Mouse (Mus musculus) midbrain, embryonic 13.5 days (tissue): Measurements from ENCODE around the gene Hspa12b. TPM values are rescaled to one million over a fixed set of nuclear protein-coding genes. Genes with fewer than 3 reads are reported as not detected.

Source experiments
- ATAC-seq: fragments of 200-750 bp; cut with Nextera tagmentation; 2 replicates; pipeline ENCODE4 v1.8.0; 2017; ENCODE audit warnings: mild to moderate bottlenecking, moderate TSS enrichment, moderate library complexity
- H3K27ac ChIP-seq: fragments of 300-500 bp; sonication (generic); 2 replicates; pipeline ENCODE4 v1.5.1; 2015; ENCODE audit warnings: inconsistent platforms, mild to moderate bottlenecking, moderate library complexity
- H3K27me3 ChIP-seq: fragments of 300-500 bp; sonication (generic); 2 replicates; pipeline ENCODE4 v1.6.1; 2015; ENCODE audit warnings: mild to moderate bottlenecking, inconsistent platforms
- H3K36me3 ChIP-seq: fragments of 300-500 bp; sonication (generic); 2 replicates; pipeline ENCODE4 v1.6.1; 2015; ENCODE audit warnings: mild to moderate bottlenecking, inconsistent platforms
- H3K4me1 ChIP-seq: fragments of 300-500 bp; sonication (generic); replicated peaks from 2 replicates; pipeline ENCODE4 v1.6.1; 2015; ENCODE audit warnings: inconsistent platforms
- H3K4me2 ChIP-seq: fragments of 300-500 bp; sonication (generic); replicated peaks from 2 replicates; pipeline ENCODE4 v1.6.1; 2015; ENCODE audit warnings: moderate library complexity, mild to moderate bottlenecking, inconsistent platforms
- H3K4me3 ChIP-seq: fragments of 300-500 bp; sonication (generic); replicated peaks from 2 replicates; pipeline ENCODE4 v1.5.1; 2015; ENCODE audit warnings: mild to moderate bottlenecking, inconsistent platforms
- H3K9ac ChIP-seq: fragments of 300-500 bp; sonication (generic); replicated peaks from 2 replicates; pipeline ENCODE4 v1.6.1; 2015; ENCODE audit warnings: mild to moderate bottlenecking, inconsistent platforms
- H3K9me3 ChIP-seq: fragments of 300-500 bp; sonication (generic); 2 replicates; pipeline ENCODE4 v1.6.1; 2016; ENCODE audit warnings: mild to moderate bottlenecking, inconsistent platforms
- WGBS: fragments of 180-500 bp; shearing (Covaris S2); methylation state at CpG from one replicate; pipeline ENCODE4 v1.1.7; 2015; 5-methylcytosine and 5-hydroxymethylcytosine counted together
- polyA plus RNA-seq: library from polyadenylated mRNA; unstranded; fragments of >200 nt; fragmentation: Nextera tagmentation; extraction: Ambion mirVana; gene quantifications from 2 replicates; pipeline ENCODE4 v1.2.1, GENCODE M21; 2015

Hspa12b gene
- polyA plus RNA-seq, 1 experiment from 2014 or later = 4.0 TPM

DNA sequence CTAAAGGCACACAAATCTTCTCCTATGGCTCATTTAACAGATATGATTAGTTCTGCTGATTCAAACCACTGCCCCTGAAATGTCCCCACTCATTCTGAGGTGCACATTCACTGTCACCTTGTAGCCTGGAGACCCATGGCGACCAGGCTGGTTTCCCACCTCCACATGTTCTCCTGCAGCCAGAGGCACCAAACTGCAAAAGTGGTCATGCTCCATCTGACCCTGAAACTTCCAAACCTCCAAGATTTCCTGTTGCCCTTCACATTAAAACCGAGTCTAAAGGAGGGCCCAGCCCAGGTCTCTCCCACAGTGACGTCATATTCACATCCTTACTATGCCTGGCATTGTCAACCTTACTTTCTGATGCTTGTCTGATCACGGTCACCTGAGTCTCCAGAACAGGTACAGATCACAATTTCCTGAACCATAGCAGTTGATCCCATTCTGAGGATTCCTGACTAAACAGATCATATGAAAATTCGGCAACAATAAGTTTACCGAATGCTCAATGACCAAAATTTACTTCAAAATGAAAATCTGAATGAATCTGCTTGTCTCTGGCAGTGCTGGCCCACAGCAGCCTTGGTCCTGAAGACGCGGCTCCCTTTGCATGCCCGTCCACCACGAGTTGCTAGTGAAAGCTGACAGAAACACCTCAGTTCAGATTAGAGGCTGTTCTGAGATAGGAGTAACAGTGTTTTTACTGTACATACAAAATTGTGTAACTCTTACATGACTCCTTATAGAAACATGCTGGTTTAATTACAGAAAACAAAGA lies 5.2 kb downstream of the Hspa12b start:
- Histone ChIP-seq H3K27me3 (no peaks in the 10 kb centered on the region), H3K27ac (no peak overlapping the region), H3K4me2 (no peak overlapping the region), H3K4me3 (no peak overlapping the region), H3K4me1 (peaks cover 5% of the 10 kb centered on the region), H3K9me3 (no peaks in the 10 kb centered on the region), H3K36me3 (no peaks in the 10 kb centered on the region), H3K9ac (no peak overlapping the region)
- WGBS = 85% methylated on average over 10 of the region's 10 CpGs
- ATAC-seq = no peak

DNA sequence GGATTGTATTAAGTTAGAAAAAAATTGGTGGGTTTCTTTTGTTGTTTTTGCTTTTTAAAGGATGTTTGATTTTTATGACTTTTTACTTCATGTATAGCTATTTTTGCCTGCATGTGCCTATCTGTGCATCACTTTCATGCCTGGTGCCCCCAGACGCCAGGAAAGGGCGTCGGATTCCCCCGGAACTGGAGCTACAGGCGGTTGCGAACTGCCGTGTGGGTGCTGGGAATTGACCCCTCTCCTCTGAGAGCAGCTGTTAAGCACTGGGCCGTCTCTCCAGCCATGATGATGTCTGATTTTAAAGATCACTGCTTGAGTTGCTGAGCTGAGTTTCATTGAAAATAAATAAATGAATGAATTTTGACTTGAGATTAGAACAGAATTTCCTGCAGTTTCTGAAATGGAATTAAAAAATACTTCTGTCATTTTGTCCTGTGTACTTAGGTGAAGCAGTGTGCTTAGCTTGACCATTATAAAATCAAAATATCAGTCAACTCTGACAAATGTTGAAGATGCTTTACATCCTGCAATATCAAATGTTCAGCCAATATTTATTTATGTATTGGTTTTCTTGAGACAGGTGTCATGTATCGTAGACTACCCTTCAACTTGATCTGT lies 6.0 kb downstream of the Hspa12b start, which contains the start of gene Gm11037:
Gene Gm11037 (plus strand): TSS at position 568 of the 618 bp plus-strand sequence.
- Histone ChIP-seq H3K27ac (no peak within 1 kb of the TSS), H3K4me3 (no peak within 1 kb of the TSS), H3K4me2 (no peak within 1 kb of the TSS), H3K9ac (0 out of 2 replicates have a peak within 1 kb of the TSS, but pooled peaks have one; percentile 6), H3K9me3 (no peaks in the 10 kb centered on the region), H3K4me1 (no peaks in the 10 kb centered on the region), H3K36me3 (no peaks in the 10 kb centered on the region), H3K27me3 (no peaks in the 10 kb centered on the region)
- 91% methylated on average over 9 of the region's 9 CpGs for WGBS
- no peak for ATAC-seq

DNA sequence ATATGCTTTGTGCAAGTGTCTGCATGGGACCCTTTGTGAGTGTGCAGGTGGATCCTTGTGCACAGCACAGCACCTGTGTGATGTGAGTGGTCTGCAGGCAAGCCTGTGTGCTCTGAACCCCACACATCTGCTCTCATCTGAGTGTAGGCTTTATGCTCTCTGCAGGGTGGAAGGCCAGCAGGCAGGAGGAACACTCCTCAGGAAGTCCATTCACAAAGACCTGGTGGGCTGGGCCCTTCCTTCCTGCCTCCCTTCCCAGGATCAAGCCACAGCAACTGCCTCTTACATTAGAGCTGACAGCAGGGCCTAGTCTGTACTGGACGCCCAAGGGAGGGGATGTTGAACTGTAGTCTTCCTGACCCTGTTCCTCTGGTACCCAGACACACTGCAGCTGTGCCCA lies 7.3 kb downstream of the Hspa12b start:
- H3K36me3 ChIP-seq = no peaks in the 10 kb centered on the region
- no peak overlapping the region for H3K27ac ChIP-seq
- no peaks in the 10 kb centered on the region for H3K27me3 ChIP-seq
- H3K4me1 ChIP-seq = no peaks in the 10 kb centered on the region
- no peak overlapping the region for H3K4me3 ChIP-seq
- H3K4me2 ChIP-seq = no peak overlapping the region
- WGBS = 72% methylated on average over 1 of the region's 1 CpGs
- no peaks in the 10 kb centered on the region for H3K9me3 ChIP-seq
- ATAC-seq = no peak
- H3K9ac ChIP-seq = 0 out of 2 replicates have a peak overlapping the region, but pooled peaks have one; percentile 6

DNA sequence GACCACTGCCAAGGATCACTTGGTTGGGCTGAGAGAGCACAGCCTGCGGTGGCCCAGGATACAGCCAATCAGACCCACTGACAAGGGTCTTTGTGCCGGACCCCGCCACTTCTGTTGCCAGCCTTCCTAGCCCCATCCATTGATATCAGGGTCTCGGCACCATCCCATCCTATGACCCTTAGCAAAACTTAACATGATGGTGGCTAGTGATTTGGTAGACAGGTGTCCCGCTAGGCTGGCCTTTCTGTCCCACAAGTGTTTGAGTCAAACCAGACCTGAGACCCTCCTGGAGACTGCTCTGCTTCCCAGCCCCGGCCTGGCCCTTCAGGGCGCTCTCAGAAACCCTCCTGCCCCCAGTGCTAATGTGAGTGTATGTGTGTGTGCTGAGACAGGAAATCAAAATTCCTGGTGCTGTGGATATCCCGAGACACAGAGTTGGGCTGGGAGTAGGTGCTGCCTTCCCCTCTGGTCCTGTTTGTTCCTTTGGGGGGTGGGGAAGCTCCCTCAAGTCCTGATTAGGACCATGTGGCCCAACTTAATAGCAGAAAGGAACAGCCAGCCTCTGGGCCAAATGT lies 7.8 kb downstream of the Hspa12b start:
- H3K9ac ChIP-seq = no peak overlapping the region
- H3K4me1 ChIP-seq = no peaks in the 10 kb centered on the region
- no peaks in the 10 kb centered on the region for H3K27me3 ChIP-seq
- H3K4me2 ChIP-seq = no peak overlapping the region
- no peak overlapping the region for H3K27ac ChIP-seq
- no peaks in the 10 kb centered on the region for H3K9me3 ChIP-seq
- WGBS = 83% methylated on average over 8 of the region's 8 CpGs
- H3K36me3 ChIP-seq = no peaks in the 10 kb centered on the region
- H3K4me3 ChIP-seq = no peak overlapping the region
- no peak for ATAC-seq

DNA sequence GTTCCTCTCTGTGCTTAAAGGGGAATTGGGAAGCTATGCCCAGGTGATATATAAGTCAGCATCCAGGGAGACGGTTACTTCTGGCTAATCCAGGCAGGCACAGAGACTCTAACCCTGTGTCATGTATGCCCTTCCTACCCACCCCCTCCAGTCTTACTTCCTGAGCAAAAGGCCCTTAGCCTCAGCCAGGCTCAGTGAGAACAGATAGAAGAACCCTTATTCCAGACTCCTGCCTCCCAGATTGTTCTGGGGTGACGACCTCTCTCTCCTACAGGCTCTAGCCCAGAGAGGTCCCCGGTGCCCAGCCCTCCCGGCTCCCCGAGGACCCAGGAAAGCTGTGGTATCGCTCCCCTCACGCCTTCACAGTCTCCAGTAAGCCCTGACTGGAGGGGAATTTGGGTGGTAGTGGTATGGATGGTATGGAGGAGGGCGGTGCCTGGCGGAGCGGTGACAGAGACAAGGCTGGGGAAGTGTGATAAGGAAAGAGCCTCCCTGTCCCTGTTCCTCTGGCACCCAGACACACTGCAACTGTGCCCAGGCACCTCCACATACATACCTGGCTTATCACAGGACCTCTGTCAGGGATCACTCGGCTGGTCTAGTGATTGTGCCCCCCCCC lies 8.6 kb downstream of the Hspa12b start:
- Histone ChIP-seq H3K27me3 (no peaks in the 10 kb centered on the region), H3K9ac (no peak overlapping the region), H3K4me2 (no peak overlapping the region), H3K4me1 (no peaks in the 10 kb centered on the region), H3K36me3 (no peaks in the 10 kb centered on the region), H3K27ac (no peak overlapping the region), H3K9me3 (no peaks in the 10 kb centered on the region), H3K4me3 (no peak overlapping the region)
- 80% methylated on average over 11 of the region's 11 CpGs for WGBS
- no peak for ATAC-seq

DNA sequence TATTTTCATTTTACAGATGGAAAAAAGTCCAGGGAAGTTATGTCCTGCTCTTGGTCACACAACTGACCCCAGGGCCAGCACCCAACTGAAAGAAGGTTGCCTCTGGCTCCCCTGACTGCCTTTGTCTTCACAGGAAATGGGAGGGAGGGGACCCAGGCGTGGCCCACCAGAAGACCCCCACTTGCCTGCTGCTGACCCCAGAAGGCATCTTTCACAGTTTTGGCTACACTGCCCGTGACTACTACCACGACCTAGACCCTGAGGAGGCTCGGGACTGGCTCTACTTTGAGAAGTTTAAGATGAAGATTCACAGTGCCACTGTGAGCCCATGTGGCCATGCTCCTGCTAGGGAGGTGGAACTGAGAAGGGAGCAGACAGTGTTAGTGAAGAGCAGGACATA lies 11.2 kb downstream of the Hspa12b start:
- H3K4me3 ChIP-seq = no peak overlapping the region
- no peaks in the 10 kb centered on the region for H3K27me3 ChIP-seq
- no peaks in the 10 kb centered on the region for H3K9me3 ChIP-seq
- peaks cover 5% of the 10 kb centered on the region for H3K4me1 ChIP-seq
- no peak overlapping the region for H3K4me2 ChIP-seq
- no peak overlapping the region for H3K9ac ChIP-seq
- H3K36me3 ChIP-seq = peaks cover 2% of the 10 kb centered on the region
- WGBS = 79% methylated on average over 4 of the region's 4 CpGs
- ATAC-seq = no peak
- H3K27ac ChIP-seq = no peak overlapping the region

DNA sequence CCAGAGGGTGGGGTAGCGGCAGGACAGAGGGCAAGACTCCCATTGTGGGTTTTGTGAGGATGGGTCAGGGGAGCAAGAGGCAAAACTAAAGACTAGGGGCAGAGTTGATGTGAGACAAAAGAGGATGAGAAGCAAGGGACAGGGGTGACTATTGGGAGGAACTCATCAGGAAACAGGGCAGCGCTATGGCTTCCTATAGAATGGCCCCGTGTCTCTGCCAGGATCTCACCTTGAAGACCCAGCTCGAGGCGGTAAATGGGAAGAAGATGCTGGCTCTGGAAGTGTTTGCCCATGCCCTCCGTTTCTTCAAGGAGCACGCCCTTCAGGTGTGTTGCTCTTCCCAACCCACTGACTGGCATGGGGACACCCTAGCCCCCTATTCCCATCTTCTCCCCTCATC lies 11.7 kb downstream of the Hspa12b start:
- no peak overlapping the region for H3K9ac ChIP-seq
- 86% methylated on average over 7 of the region's 7 CpGs for WGBS
- peaks cover 5% of the 10 kb centered on the region for H3K4me1 ChIP-seq
- no peak overlapping the region for H3K27ac ChIP-seq
- no peak overlapping the region for H3K4me2 ChIP-seq
- no peak for ATAC-seq
- H3K27me3 ChIP-seq = no peaks in the 10 kb centered on the region
- H3K9me3 ChIP-seq = no peaks in the 10 kb centered on the region
- no peak overlapping the region for H3K4me3 ChIP-seq
- peaks cover 7% of the 10 kb centered on the region for H3K36me3 ChIP-seq

DNA sequence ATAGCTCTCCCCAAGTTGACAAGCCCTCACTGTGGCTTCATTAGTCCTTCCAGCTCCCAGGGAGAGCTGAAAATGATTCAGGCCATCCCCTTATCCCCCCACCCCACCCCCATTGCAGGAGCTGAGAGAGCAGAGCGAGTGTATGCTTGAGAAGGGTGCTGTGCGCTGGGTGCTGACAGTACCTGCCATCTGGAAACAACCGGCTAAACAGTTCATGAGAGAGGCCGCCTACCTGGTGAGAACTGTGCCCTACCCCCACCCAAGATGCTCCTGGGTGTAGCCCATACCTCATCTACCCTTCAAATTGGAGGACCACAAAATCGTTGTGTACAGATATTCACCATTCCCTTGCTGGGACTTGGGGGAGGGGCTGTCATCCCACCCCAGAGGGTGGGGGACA lies 12.2 kb downstream of the Hspa12b start:
- WGBS = 93% methylated on average over 5 of the region's 5 CpGs
- no peak overlapping the region for H3K27ac ChIP-seq
- H3K36me3 ChIP-seq = peaks cover 9% of the 10 kb centered on the region
- no peaks in the 10 kb centered on the region for H3K27me3 ChIP-seq
- H3K4me1 ChIP-seq = peaks cover 5% of the 10 kb centered on the region
- no peak overlapping the region for H3K4me2 ChIP-seq
- no peak for ATAC-seq
- no peak overlapping the region for H3K9ac ChIP-seq
- H3K4me3 ChIP-seq = no peak overlapping the region
- H3K9me3 ChIP-seq = no peaks in the 10 kb centered on the region

DNA sequence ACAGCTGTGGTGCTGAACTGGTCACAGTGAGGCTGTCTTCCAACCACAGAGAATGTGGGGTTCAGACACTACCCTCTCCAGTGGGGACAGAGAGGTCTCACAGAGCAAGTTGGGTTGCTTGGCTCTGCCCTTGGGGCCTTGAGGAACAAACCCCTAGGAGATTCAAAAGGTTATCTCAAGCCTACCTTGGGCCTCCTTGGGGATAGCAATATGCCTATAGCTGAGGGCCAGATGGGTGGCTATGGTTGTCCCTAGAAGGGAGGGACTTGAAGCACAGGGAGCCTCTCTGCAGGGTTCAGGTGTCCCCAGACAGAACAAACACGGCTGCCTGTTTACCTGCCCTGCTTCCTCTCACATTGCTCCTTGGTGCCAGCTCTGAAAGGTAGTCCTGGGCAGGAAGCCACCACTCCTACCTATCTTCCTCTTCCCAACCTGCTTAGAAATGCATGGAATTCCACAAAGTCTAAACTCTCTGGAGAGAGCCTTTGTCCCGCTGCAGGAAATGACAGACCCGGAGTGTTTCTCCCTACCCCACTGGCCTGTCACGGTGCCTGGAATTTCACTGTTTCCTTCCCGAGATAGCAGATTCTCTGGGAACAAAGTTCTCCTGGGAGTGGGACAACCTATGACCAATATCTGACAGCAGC lies 12.9 kb downstream of the Hspa12b start:
- peaks cover 5% of the 10 kb centered on the region for H3K4me1 ChIP-seq
- H3K27me3 ChIP-seq = no peaks in the 10 kb centered on the region
- no peak overlapping the region for H3K4me3 ChIP-seq
- no peak overlapping the region for H3K4me2 ChIP-seq
- H3K36me3 ChIP-seq = peaks cover 16% of the 10 kb centered on the region
- H3K27ac ChIP-seq = no peak overlapping the region
- no peaks in the 10 kb centered on the region for H3K9me3 ChIP-seq
- no peak overlapping the region for H3K9ac ChIP-seq
- no peak for ATAC-seq
- 70% methylated on average over 5 of the region's 5 CpGs for WGBS

DNA sequence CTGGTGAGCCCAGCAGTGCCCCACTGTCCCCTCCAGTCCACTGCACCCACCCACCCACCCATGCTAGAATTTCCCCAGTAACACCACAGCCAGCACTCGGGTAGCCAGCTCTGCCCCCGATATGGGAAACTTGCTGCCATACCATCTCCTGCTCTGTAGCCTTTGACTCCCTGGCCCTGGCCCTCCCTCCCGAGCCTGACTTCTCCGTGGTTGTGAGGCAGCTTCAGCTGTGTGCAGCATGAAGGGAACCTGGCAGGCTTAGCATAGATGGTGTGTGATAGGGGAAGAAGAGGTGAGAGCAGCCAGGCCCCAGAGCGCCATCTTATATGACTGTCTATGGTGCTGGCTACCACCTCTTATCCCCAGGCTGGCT lies 13.4 kb downstream of the Hspa12b start:
- H3K36me3 ChIP-seq = peaks cover 21% of the 10 kb centered on the region
- no peaks in the 10 kb centered on the region for H3K9me3 ChIP-seq
- no peak overlapping the region for H3K9ac ChIP-seq
- H3K27ac ChIP-seq = no peak overlapping the region
- no peak overlapping the region for H3K4me3 ChIP-seq
- H3K4me2 ChIP-seq = no peak overlapping the region
- 85% methylated on average over 5 of the region's 5 CpGs for WGBS
- no peaks in the 10 kb centered on the region for H3K27me3 ChIP-seq
- H3K4me1 ChIP-seq = peaks cover 5% of the 10 kb centered on the region
- ATAC-seq = no peak

DNA sequence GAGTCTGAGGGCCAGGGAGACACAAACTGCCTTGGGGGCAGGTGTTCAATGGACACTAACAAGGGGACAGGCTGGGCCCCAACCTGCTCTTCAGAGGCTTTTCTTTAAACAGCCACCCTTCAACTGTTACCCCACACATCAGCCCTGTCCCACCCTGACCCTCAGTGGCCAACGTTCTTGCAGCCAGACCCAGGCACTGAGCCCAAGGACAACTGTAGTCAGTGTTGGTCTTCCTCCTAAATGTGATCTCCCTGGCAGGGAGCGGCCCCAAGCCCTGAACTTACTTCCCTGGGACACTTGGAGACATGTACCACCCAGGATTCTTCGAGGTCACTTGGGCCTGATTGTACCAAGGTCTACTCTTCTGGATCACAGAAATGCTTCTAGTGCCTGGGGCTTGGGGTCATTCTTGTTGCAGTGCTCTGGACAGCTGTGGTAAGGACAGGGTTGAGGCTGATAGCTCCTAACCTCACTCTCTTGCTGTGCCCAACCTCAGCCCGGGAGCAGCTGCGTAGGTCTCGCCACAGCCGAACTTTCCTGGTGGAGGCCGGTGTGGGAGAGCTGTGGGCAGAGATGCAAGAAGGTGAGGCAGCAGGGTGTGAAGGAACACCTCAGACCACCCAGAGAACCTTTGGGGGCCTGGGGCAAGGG lies 14.4 kb downstream of the Hspa12b start:
- Histone ChIP-seq H3K4me2 (no peak overlapping the region), H3K4me1 (peaks cover 5% of the 10 kb centered on the region), H3K9ac (no peak overlapping the region), H3K27me3 (no peaks in the 10 kb centered on the region), H3K9me3 (no peaks in the 10 kb centered on the region), H3K27ac (no peak overlapping the region), H3K36me3 (peaks cover 31% of the 10 kb centered on the region), H3K4me3 (no peak overlapping the region)
- no peak for ATAC-seq
- WGBS = 92% methylated on average over 8 of the region's 8 CpGs
